Mouse (Mus musculus): ENCODE data around the gene Zzef1. TPM values are rescaled to one million over a fixed set of nuclear protein-coding genes. Genes with fewer than 3 reads are reported as not detected.

The Zzef1 gene
- total RNA-seq, 2 experiments from 2014 or later: 21.3 to 22.9 TPM

- intact Hi-C loops (cut with DNase I): no loop called here
- DNase-seq: no peak
Observed at GRCm38 (mm10) chr11:72861236-72861635, 65.2 kb downstream of the Zzef1 start.

GRCm38 (mm10) chr11:72866446-72866845, 70.4 kb downstream of the Zzef1 start:
- DNase-seq: no peak
- intact Hi-C loops (cut with DNase I): no loop called here

DNA sequence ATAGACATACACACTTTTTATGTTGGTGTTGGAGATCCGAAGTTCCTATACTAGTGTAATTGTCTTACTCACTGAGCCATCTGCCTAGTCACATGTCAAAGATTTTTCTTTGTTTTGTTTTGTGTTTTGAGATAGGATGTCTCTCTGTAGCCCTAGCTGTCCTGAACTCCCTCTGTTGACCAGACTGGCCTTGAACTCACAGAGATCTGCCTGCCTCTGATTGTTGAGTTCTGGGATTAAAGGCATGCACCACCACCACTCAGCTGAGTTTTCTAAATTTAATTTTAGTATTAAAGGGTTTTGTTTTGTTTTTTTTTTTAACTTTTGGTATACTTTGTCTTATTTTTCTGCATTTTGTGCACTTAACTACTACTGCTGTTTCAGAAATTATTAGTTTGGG, 76.0 kb downstream of the Zzef1 start:
- DNase-seq: no peak
- intact Hi-C loops (cut with DNase I): no loop called here

DNA sequence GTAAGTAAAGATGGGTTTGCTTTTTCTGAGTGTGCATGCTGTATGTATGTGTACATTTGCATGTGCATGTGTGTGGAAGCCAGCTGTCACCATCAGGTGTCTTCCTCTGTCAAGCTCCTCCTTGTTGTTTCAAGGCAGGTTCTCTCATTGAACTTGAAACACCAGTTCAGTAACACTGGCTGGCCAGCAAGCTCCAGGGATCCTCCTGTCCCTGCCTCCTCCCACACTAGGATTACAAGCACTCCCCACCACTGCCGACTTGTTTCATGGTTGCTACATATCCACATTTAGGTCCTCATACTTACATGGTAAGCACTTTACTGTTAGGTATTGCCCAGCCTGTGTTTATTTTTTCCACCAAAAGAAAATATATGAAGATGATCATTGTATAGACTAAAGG, 96.6 kb downstream of the Zzef1 start:
- intact Hi-C loops (cut with DNase I): no loop called here
- DNase-seq: no peak

GRCm38 (mm10) chr11:72908391-72908790, 112.4 kb downstream of the Zzef1 start:
- intact Hi-C loops (cut with DNase I): no loop called here
- no peak for DNase-seq

DNA sequence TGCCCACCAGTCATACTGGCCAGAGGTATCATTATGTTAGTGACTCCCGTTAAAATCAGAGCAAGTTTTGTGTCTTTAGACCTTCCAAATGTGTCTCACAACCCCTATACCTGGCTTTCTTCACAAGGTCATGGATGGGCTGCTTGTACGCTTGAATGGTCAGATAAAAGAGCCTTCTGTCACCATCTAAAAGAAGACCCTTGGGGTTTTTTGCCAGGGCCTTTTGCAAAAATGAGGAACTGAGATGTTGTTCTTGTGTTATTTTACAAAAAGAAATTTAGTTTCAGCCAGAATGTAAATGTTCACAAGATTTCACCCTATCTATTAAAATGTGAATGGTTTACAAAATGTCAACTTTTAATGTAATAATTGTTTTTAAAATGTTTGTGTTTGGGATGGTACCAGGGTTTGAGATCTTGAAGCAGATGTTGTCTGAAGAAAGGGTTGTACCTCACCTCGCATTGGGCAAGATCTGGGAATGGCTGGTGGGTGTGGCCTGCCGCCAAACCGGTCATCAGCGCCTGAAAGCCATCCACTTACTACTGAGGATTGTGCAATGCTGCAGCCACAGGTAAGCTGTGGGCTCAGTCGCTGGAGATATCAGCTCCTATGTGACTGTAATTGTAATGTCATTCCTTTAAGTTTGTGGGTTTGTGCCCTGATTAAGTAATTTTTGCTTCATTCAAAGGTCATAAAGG, 121.4 kb downstream of the Zzef1 start:
- DNase-seq: no peak
- intact Hi-C loops (cut with DNase I): no loop called here

DNA sequence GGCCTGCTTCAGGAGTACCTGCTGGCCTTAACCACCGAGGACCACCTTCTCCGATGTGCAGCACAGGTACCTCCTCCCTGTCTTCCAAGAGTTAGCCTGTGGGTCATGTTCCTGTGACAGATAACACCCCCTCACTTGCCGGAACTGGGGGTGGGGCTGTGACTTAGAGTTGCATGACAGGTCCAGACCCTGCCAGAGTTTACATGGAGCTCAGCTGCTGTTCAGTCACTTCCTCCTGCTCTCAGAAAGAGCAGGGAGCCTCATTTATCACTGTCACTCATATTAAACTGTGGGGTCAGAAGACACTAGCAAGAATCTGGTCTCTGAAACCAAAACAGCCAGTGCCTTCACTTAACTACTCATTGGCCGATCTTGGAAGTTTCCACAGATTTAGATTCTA, 127.1 kb downstream of the Zzef1 start:
- intact Hi-C loops (cut with DNase I): loop anchor here (10.0 kb wide), 1 partner anchor 1452 kb away; no protein-coding TSS in a partner anchor

GRCm38 (mm10) chr11:72924458-72924857, 128.4 kb downstream of the Zzef1 start:
- intact Hi-C loops (cut with DNase I): loop anchor here (2.0 to 10.0 kb wide), 3 partner anchors 36 to 1450 kb away; partner anchors contain the start of gene Atp2a3
- DNase-seq: no peak

More for the DNA sequence above, 127.1 kb downstream of the Zzef1 start:
- no peak for DNase-seq

GRCm38 (mm10) chr11:72925067-72925466, 129.0 kb downstream of the Zzef1 start:
- intact Hi-C loops (cut with DNase I): loop anchor here (2.0 to 10.0 kb wide), 4 partner anchors 36 to 1450 kb away; partner anchors contain the start of gene Atp2a3
- DNase-seq: no peak

- intact Hi-C loops (cut with DNase I): loop anchor here (1.0 to 10.0 kb wide), 3 partner anchors 56 to 1448 kb away; no protein-coding TSS in a partner anchor
- peak; percentile 77 to 78 for DNase-seq
Observed at GRCm38 (mm10) chr11:72926226-72926890, 130.3 kb downstream of the Zzef1 start.

- intact Hi-C loops (cut with DNase I): loop anchor here (5.0 to 10.0 kb wide), 2 partner anchors 54 to 1446 kb away; no protein-coding TSS in a partner anchor
Observed at GRCm38 (mm10) chr11:72928516-72928915, 132.5 kb downstream of the Zzef1 start.

DNA sequence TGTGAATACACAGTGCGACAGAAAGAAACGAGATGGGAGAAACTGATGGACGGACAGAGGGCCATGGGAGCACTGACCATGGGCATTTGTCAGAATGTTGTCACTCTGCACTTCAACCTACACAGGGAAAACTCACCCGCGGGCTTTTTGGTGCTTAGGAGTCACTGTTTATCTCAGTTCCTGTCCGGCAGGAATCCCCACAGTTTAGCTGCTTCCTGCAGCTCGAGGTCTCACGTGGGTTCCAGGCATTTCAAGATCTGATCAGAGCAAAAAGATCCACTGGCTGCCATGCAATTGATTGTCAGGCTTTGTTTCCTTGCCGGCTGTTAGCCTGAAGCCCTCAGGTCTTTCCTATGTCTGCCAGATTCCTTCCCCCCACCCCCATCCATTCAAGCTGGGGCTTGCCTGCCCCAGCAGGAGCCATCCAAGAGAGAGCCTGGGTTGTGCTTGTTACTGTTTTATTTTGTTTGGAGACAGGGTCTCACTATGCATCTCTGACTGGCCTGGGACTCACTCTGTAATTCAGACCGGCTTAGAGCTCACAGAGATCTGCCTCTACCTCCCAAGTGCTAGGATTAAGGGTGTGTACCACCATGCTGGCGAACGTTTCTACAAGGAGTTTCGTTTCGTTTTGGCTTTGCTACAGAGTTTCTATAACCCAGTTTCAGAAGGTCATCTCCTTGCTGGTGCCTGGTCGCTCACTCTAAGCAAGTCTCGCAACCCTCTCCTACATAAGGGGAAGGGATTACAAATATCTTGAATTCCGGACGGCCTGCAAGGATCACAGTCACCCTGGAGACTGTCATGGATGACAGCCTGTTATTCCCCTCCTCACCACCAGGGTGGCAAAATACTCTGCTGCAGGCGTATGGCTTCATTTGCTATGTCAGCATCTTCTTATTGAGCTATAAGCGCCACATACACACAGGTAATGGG, 144.4 kb downstream of the Zzef1 start:
- intact Hi-C loops (cut with DNase I): no loop called here
- peak; percentile 56 to 57 for DNase-seq

More at GRCm38 (mm10) chr11:72928516-72928915, 132.5 kb downstream of the Zzef1 start:
- no peak for DNase-seq

DNA sequence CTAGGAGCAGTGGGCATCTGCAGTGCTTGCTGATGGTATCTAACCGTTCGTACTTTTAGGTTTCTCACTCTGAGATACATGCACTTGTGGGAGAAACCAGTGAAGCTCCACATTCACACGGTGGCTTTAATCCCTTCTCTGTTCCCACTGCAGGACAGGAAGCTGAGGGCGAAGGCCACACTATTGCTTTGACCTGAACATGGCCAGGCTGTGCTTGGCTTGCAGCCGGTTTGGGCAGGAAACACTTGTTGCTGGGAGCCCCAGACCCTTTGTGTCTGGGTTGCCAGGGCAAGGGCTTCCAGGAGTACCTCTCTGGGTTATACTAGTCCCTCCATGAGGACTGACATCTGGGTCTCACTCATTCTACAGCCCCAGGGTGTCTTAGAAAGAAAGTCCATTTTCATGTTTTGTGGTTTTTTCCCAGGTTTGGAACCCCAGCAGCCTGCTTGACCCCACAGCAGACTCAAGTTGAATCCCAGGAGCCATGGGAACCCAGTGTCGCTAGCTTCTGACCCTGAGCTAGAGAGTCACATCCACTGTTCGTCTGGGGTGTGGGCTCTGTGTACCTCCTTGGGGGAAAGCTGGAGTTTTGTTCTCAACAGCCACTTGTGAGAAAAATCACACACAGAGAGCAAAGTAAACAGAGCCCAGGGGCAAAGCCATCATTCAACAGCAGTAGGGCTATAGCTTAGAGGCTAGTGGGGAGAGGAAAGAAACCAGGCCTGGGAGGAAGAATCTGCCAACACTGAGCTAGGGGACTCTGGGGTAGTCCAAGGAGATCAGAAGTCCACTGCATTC, 149.2 kb downstream of the Zzef1 start:
- intact Hi-C loops (cut with DNase I): no loop called here
- peak; percentile 34 to 47 for DNase-seq

- peak; percentile 44 to 52 for DNase-seq
- intact Hi-C loops (cut with DNase I): no loop called here
Observed at GRCm38 (mm10) chr11:72945875-72946559, 150.0 kb downstream of the Zzef1 start.

DNA sequence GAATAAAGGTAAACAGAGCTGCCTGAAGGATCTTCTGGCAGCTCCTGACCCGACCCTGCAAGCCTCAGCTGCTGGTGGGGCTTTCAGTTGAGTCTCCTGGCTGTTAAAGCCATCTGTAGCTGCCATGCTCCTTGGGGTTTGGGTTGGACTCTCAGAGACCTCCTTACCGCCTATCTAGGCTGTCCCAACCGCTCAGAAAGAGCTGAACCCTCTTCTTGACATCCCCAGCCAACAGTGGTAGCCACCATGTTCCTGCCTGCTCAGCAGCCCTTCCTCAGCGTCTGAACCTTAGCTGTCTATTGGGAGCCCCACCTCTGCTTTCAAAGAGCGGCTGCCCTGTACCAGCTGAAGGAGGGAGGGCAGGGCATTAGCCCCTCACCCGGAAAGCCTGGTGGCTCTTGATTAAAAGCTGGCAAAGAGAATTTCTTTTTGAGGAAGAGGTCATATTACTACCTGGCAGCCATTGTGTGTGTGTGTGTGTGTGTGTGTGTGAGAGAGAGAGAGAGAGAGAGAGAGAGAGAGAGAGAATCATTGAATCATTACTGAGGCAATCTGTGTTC, 150.6 kb downstream of the Zzef1 start:
- DNase-seq: peak in 1 of 2 experiments; percentile 31
- intact Hi-C loops (cut with DNase I): no loop called here

DNA sequence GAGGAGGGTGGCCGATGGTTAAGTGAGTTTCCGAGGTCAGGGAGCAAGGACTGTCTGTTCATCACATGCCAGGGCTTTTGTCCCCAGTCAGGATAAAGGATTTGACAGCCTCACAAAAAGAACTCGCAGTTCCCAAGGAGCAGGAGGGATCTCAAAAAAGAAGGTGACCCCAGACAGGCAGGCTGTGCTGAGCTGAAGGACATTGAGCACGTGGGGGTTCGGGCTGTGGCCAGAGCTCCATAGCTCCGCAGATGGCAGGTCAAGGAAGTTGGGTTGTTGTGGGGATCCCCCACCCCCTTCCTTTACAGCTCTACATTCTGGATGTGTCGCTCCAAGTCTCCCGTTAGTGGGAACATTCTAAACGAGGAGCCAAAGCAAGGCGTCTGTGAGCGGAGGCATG, 151.8 kb downstream of the Zzef1 start:
- DNase-seq: no peak
- intact Hi-C loops (cut with DNase I): no loop called here

DNA sequence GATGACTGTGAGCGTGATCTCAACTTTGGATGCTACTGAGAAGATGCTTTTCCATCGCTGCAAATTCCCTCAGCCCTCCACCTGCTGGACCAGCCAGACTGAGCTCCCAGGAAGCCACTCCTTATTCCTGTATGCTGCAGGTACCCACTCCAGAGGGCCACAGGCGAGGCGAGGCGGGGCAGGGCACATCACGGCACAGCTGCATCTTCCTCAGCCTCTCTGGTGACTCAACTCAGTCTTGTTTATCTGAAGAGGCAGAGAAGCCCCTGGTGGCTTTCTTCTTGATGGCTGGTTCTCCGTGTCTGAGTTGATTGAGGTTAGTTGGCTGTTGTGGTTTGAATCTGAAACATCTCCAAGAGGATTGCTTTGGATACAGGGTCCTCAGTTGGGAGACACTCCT, 152.2 kb downstream of the Zzef1 start:
- intact Hi-C loops (cut with DNase I): no loop called here
- DNase-seq: no peak

- DNase-seq: peak; percentile 23 to 32
- intact Hi-C loops (cut with DNase I): no loop called here
Observed at GRCm38 (mm10) chr11:72951137-72952000, 155.3 kb downstream of the Zzef1 start.
